Mouse (Mus musculus): ENCODE results near the gene Slc41a1.

GRCm38 (mm10) chr1:131808986-131809385, 18.3 kb upstream of the Slc41a1 start:
- TF ChIP-seq TCF12 (IDR thresholded peaks at IDR 0.05; ENCODE audit: insufficient read depth, poor library complexity, severe bottlenecking) (no peak), USF1 (IDR thresholded peaks at IDR 0.05; ENCODE audit: low read depth) (no peak), E2F4 (IDR thresholded peaks at IDR 0.05; ENCODE audit: insufficient read depth) (no peak), POLR2AphosphoS2 (IDR thresholded peaks at IDR 0.05; ENCODE audit: insufficient read length, low read depth) (no peak), MAX (IDR thresholded peaks at IDR 0.05; ENCODE audit: low read depth) (no peak), TCF3 (IDR thresholded peaks at IDR 0.05; ENCODE audit: insufficient read length, low read depth) (no peak), MYOG (IDR thresholded peaks at IDR 0.05; ENCODE audit: control insufficient read depth in 1 of 3, insufficient read depth in 1 of 3, insufficient read length in 2 of 3, low read depth in 2 of 3) (no peak), POLR2A (IDR thresholded peaks at IDR 0.05; ENCODE audit: insufficient read length, low read depth) (no peak), MYOD1 (IDR thresholded peaks at IDR 0.05; ENCODE audit: control insufficient read depth in 1 of 3, insufficient read length in 2 of 3, low read depth in 2 of 3) (no peak), SRF (IDR thresholded peaks at IDR 0.05; ENCODE audit: control insufficient read depth, insufficient read length, low read depth) (no peak), CEBPB (IDR thresholded peaks at IDR 0.05; ENCODE audit: insufficient read depth, poor library complexity, severe bottlenecking) (no peak)

Measured in myocyte (in vitro differentiated cells).